Mouse (Mus musculus): ENCODE data around the gene Trap1.
"Not testable (repeated sequence)": the region's sequence is repeated elsewhere in the genome, so short reads cannot be mapped to it uniquely, and the experiment has no call there.

Trap1 gene

GRCm38 (mm10) chr16:4035575-4035974, 42.1 kb downstream of the Trap1 start:
- no peak for DNase-seq (ENCODE audit: low spot score)

GRCm38 (mm10) chr16:4034476-4034875, 43.2 kb downstream of the Trap1 start:
- no peak for DNase-seq (ENCODE audit: low spot score)

GRCm38 (mm10) chr16:4033971-4034370, 43.7 kb downstream of the Trap1 start:
- DNase-seq (ENCODE audit: low spot score): no peak

- DNase-seq (ENCODE audit: low spot score): no peak
Measured at GRCm38 (mm10) chr16:4032341-4032748, 45.3 kb downstream of the Trap1 start.

GRCm38 (mm10) chr16:4031441-4032274, 46.0 kb downstream of the Trap1 start:
- no peak for DNase-seq (ENCODE audit: low spot score)

GRCm38 (mm10) chr16:4030501-4030900, 47.1 kb downstream of the Trap1 start:
- no peak for DNase-seq (ENCODE audit: low spot score)

- DNase-seq (ENCODE audit: low spot score): no peak
Measured at GRCm38 (mm10) chr16:4029371-4029841, 48.2 kb downstream of the Trap1 start.

GRCm38 (mm10) chr16:4027211-4027610, 50.4 kb downstream of the Trap1 start:
- DNase-seq (ENCODE audit: low spot score): no peak

- no peak for DNase-seq (ENCODE audit: low spot score)
Measured at GRCm38 (mm10) chr16:4026672-4027071, 51.0 kb downstream of the Trap1 start.

GRCm38 (mm10) chr16:4022719-4023118, 54.9 kb downstream of the Trap1 start:
- DNase-seq (ENCODE audit: low spot score): no peak

- DNase-seq (ENCODE audit: low spot score): no peak
Measured at GRCm38 (mm10) chr16:4021241-4021640, 56.4 kb downstream of the Trap1 start.

- not testable (repeated sequence) for DNase-seq (ENCODE audit: low spot score)
Measured at GRCm38 (mm10) chr16:4017466-4017865, 60.2 kb downstream of the Trap1 start.

GRCm38 (mm10) chr16:4016786-4017185, 60.8 kb downstream of the Trap1 start:
- DNase-seq (ENCODE audit: low spot score): not testable (repeated sequence)

- DNase-seq (ENCODE audit: low spot score): no peak
Measured at GRCm38 (mm10) chr16:4014040-4014668, 63.5 kb downstream of the Trap1 start.

- no peak for DNase-seq (ENCODE audit: low spot score)
Measured at GRCm38 (mm10) chr16:4012882-4013570, 64.6 kb downstream of the Trap1 start.

GRCm38 (mm10) chr16:4003489-4004398, 73.9 kb downstream of the Trap1 start, which contains the start of gene Slx4:
Slx4 (minus strand) TSS chr16:4003770.
- peak; percentile 96 for DNase-seq (ENCODE audit: low spot score)
